Mouse (Mus musculus) bone marrow, adult 2 months (tissue): ENCODE results near the gene Arhgef39.

ENCODE experiments used
- CTCF ChIP-seq: fragments of 200-500 bp; IDR thresholded peaks from 2 replicates; pipeline ENCODE4 v1.5.1; 2011; ENCODE audit warnings: low read length, control low read depth; ENCODE audit not compliant: control insufficient read depth, insufficient read depth
- POLR2A ChIP-seq: fragments of 200-500 bp; IDR thresholded peaks from 2 replicates; pipeline ENCODE4 v1.6.1; 2011; ENCODE audit warnings: low read depth, mild to moderate bottlenecking, control low read depth, low read length, borderline replicate concordance; ENCODE audit not compliant: control insufficient read depth

DNA sequence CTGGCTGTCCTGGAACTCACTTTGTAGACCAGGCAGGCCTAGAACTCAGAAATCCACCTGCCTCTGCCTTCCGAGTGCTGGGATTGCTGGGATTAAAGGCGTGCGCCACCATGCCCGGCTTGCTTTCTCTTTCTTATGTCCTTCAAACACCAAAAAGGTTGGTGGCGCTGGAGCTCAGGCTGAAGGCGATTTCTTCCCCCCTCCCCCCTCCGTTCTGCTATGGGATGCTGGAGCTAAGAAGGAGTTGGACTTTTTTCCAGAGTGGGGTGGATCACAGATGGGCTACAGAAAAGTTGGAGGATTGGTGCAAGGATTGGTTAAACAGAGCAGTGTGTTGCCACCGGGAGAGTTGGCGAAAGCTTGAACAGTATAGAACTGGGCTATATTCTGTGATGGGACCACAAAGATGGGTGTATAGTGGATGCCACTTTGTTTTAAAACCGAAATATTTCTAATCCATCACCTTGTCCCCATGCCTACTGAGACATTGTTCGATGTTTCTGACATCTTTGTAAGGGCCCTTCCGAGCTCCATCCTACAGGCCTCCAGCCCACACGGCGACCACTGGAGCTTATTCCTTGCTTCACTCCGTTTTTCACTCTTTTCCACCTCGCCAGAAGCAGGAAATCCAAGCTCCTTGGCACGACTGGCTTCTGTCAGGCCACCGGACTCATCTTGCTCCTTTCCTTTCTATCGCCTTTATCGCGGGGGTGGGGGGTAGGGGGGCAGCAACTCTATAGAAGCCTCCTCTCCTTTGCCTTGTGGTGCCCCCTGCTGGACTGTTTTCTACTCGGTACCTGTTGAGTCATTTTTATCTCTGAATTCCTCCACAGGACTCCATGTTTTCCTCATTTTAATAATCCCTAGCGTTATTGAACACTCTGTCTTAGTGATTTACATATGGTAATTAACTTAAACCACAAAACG lies 20.3 kb downstream of the Arhgef39 start:
- no peak for TF ChIP-seq POLR2A
- peak; percentile 32; the same call in 1 of the 2 replicates for TF ChIP-seq CTCF
